Mouse (Mus musculus) c-Kit-positive CD71-positive TER-119-negative erythroid progenitor cells, embryonic 14.5 days (primary cell): ENCODE data around the gene Cd22.
"Not testable (repeated sequence)": the region's sequence is repeated elsewhere in the genome, so short reads cannot be mapped to it uniquely, and the experiment has no call there.

ENCODE experiments used
- DNase-seq: peaks from one replicate; pipeline ENCODE4 v3.0.0-alpha.2; 2013; ENCODE audit warnings: low read depth

Gene Cd22

GRCm38 (mm10) chr7:30861464-30861863 lies 18.7 kb downstream of the Cd22 start, which contains the start of gene Ffar1:
Gene Ffar1 (minus strand): TSS chr7:30861564.
- DNase-seq = no peak

DNA sequence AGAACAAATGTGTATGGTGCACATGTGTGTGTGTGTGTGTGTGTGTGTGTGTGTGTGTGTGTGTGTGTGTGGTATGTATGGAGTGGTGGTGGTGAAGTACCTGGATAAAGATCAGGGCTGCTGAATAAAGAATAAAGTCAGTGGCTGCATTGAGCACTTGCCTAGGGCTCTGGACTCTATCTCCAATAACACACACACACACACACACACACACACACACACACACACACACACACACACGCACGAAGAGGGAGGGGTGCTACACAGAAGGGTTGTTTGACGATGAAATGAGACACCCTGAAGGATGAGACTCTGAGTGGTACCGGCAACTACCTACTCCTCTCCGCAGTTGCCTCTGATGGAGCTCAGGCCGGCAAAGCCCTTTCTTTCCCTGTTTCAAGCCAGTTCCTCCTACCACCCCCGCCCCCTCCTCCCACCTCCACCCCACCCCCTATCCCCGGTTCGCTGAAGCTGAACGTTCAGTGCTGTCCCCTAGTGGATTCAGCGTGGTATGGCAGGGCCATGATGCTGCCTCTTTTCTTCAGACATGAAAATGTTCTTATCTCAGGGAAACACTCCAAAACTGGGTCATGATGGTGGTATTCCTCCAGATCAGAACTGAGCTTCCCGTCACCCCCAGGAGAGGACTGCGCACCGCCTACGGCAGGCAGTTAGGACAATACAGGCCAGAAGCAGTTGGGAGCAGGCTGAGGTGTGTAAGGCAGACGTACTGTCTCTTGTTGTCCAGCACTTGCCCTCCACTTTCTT lies 20.3 kb downstream of the Cd22 start:
- DNase-seq = peak; percentile 33

- DNase-seq = peak; percentile 36
These were observed 20.9 kb downstream of the Cd22 start for GRCm38 (mm10) chr7:30859290-30859634.

- DNase-seq = no peak
These were observed 22.4 kb downstream of the Cd22 start for GRCm38 (mm10) chr7:30857746-30858145.

GRCm38 (mm10) chr7:30856078-30856477 lies 24.1 kb downstream of the Cd22 start, which contains the start of gene Ffar3:
Gene Ffar3 (minus strand): TSS chr7:30856178.
- no peak for DNase-seq

- no peak for DNase-seq
These were observed 28.7 kb downstream of the Cd22 start for GRCm38 (mm10) chr7:30851421-30851820.

DNA sequence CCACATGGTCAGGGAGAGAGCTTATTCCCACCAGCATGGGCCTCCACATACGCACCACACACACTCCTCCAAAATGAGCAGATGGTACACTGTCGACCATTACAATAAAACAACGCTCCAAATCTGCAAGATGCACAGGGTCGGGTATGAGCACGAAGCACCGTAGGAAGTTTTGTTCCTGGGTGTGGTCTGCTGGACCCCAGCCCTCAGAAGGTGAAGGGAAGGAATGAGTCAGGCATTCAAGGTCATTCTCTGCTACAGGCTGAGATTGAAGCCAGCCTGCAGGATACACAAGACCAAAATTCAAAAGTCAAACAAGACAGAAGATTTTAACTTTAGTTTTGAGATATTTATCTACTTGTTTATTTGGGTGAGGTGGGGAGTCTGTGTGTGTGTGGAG lies 32.2 kb downstream of the Cd22 start:
- no peak for DNase-seq

GRCm38 (mm10) chr7:30847386-30847785 lies 32.8 kb downstream of the Cd22 start:
- no peak for DNase-seq

DNA sequence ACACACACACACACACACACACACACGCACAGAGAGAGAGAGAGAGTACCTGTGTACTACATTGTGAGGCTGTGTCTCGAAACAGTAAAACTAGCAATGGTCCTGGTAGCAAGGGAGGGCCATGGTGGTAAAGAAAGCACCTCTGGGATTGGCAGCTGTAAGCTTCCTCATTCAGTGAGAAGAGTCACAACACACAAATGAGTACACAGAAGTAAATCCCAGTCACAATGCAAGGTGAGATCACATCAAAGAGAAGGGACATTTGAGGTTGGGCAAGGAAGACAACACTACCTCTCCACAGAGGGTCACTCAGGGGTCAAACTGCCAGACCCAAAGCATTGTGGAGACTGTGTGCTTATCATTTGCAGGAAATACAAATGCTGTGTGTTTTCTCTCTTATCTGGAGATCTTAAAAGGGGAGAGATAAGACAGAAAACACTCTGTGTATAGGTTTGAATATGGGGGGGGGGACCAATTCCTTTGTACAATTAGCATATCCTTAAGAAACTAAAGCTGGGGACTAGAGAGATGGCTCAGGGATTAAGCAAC lies 33.6 kb downstream of the Cd22 start:
- no peak for DNase-seq

DNA sequence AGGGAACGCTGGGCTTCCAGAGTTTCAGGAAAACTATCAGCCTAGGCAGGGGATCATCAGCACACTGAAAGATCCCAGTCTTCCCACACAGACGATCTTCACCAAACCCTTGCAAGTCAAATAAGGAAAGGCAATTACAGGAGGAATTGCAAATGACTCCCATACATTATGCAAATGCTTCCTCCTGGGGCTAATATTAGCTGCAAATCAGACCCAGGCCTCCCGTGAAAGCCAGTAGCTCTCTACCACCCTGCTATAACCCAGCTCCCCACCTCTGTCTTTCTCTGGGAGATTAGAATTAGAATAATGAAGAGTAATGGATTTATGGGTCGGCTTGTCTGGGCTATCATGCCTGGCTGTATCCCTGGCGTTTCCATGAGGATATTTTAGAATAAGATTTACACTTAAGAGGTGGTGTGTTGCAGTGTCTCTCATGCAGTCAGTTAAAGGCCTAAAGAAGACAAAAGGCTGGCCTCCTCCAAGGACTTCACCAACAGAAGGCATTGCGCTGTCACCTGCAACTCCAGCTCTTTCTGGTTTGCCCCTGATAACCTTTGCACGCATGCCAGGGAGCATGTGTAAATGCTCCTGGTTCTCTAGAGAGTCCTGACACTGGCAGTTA lies 35.4 kb downstream of the Cd22 start:
- DNase-seq = no peak

DNA sequence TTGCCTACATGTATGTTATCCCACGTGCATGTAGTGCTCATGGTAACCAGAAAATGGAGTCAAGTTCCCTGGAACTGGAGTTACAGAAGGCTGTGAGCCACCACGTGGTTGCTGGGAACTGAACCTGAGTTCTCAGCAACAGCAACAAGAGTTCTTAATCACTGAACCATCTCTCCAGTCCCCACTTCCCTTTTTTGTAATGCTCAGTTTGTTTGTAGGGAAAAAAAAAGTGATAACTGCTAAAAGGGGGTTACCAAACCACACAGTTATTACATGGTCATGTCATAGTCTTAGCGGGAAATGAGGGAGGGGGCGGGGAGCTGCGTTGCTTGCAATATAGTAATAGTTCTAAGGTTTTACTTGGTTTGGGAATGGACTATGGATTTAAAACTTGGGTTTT lies 38.0 kb downstream of the Cd22 start:
- DNase-seq = no peak

GRCm38 (mm10) chr7:30841379-30841778 lies 38.8 kb downstream of the Cd22 start:
- DNase-seq = no peak

DNA sequence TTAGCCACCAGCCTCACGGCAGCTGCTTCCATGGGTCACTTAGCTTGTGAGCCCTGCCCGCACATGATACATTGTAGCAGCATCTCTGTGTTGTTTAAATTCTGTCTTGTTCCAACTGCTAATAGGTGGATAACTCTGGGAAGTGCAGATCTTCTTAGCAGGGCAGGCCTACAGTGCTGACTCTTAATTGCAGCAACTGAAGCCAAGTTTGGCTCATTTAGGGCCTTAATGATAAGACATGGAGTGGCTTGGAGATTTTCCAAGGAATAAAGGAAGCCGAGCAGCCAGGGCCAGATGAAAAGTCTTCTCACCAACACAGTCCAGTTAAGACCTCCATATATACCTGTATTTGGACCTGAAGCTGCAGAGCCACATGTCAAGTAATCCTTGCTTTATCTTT lies 39.8 kb downstream of the Cd22 start:
- no peak for DNase-seq

- no peak for DNase-seq
These were observed 42.9 kb downstream of the Cd22 start for GRCm38 (mm10) chr7:30837277-30837676.

DNA sequence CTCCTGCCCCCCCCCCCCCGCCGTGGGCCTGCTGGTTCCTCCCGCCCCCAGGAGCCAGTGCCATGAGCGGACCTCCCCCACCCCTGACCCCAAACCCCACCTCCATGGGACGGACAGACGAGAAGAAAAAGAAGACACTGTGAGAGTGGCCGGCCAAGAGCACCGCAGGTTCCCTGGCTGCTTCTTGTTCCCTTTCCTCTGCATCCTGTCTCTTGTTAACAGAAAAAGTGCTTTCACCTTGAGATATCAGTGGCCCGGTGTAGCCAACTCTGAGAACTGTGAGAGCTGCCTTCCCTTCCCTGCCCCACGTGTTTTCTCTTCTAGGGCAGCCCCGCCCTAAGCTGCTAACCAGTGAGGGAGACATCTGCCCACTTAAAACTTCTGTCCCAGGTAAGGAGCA lies 47.5 kb downstream of the Cd22 start:
- not testable (repeated sequence) for DNase-seq

DNA sequence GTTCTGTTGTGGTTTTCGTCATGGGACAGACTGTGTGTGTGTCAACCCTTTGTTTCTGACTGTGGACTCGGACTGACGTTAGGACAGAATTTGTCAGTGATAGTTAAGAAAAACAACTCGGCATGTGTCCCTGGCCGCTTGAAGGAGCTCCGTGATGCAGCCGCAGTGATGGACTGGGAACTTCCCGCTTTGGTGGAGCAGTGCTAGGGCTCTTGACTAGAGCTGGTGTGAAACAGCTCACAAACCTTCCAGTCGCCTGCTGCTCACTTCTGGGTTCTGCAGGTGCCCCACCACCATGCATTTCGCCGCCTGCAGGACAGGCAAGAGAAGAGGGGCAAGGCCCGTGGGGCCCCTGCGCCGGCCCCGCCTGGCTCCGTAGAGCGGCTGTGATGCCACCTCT lies 47.9 kb downstream of the Cd22 start:
- no peak for DNase-seq

DNA sequence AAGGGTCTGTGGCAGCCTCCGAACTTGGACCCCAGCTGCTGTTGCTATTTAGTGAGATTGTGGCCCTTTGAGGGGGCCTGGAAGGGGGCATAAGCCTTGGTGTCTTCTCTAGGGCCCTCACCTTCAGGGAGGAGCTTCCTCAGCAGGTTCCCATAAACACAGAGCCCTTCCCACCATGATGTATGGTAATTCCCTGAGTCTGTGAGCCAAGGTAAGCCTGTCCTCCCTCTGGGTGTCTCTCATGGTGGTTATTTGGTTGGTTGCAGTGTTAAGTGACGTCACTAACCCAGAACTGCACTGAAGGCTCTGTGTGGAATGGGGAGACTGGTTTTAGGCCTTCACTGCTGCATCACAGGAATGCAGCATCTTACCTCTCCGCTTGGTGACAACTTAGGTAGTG lies 50.7 kb downstream of the Cd22 start:
- no peak for DNase-seq

- not testable (repeated sequence) for DNase-seq
These were observed 51.3 kb downstream of the Cd22 start for GRCm38 (mm10) chr7:30828871-30829270.

- no peak for DNase-seq
These were observed 53.5 kb downstream of the Cd22 start for GRCm38 (mm10) chr7:30826660-30827059.

DNA sequence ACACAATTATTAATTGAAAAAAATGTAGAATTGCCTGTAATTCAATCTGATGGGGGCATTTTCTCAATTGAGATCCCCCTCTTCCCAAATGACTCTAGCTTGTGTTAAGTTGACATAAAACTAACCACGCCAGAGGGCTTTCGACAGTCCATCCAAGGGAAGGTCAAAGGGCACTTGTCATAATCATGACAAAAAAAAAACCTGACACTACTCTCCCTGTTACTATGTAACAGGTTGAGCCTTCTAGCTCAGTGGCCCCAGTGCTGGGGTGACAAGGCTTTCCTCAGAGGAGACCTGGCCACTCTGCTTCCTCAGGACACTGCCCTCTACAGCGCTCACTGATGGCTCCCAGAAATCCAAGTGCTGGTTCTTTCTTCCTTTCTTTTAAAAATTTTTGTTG lies 55.8 kb downstream of the Cd22 start:
- no peak for DNase-seq

GRCm38 (mm10) chr7:30823675-30824074 lies 56.5 kb downstream of the Cd22 start, which contains the start of gene Ffar2:
Gene Ffar2 (minus strand): TSS chr7:30823775.
- DNase-seq = no peak

GRCm38 (mm10) chr7:30821532-30821931 lies 58.6 kb downstream of the Cd22 start:
- DNase-seq = no peak

DNA sequence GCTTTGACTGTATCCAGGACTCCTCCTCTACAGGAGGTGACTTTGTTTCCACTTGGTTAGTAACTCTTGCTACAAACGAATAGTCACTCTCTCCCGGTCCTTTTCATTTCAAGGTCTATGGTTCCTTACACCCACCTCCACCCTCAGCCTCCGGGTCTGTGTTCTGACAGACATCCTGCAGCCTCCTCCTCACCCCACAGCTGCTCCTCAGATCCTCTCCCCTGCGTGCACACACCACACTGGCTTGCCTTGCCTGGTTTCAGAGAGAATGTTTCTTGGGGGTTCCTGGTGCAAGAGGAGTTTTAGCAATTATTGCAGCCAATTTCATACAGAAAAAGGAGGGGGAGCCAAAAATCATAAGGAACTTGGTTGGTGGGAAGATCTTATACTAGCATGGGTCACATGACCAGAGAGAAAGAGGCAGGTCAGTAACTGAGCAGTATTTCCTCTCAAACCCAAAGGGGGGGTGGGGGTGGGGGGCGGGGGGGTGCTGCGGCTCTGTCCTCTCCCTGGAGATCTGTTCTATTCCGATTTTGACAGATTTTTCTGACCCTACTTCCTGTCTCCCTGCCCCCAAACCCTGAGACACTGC lies 59.2 kb downstream of the Cd22 start:
- no peak for DNase-seq
